Mouse (Mus musculus): Measurements from ENCODE around the gene Rab30. TPM values are rescaled to one million over a fixed set of nuclear protein-coding genes. Genes with fewer than 3 reads are reported as not detected.

Gene Rab30
- polyA plus RNA-seq, 1 experiment from 2014 or later: 5.0 TPM

- no peak overlapping the region for H3K27ac ChIP-seq (replicated peaks)
- 73% methylated on average over 8 of the region's 8 CpGs for WGBS (ENCODE audit: insufficient replicate concordance)
- no peak overlapping the region for H3K9ac ChIP-seq
- no peaks in the 10 kb centered on the region for H3K36me3 ChIP-seq (replicated peaks)
- no peaks in the 10 kb centered on the region for H3K27me3 ChIP-seq
- no peak overlapping the region for H3K4me2 ChIP-seq
- H3K4me1 ChIP-seq (replicated peaks): no peaks in the 10 kb centered on the region
- no peak for ATAC-seq (ENCODE audit: insufficient read depth)
- H3K9me3 ChIP-seq (replicated peaks): no peaks in the 10 kb centered on the region
- H3K4me3 ChIP-seq (replicated peaks): no peak overlapping the region
Observed at GRCm38 (mm10) chr7:92796813-92797212, 55.4 kb downstream of the Rab30 start.

- Histone ChIP-seq H3K4me1 (replicated peaks) (no peaks in the 10 kb centered on the region), H3K4me2 (no peak overlapping the region), H3K9ac (no peak overlapping the region), H3K36me3 (replicated peaks) (no peaks in the 10 kb centered on the region), H3K27me3 (no peaks in the 10 kb centered on the region), H3K9me3 (replicated peaks) (no peaks in the 10 kb centered on the region), H3K4me3 (replicated peaks) (no peak overlapping the region), H3K27ac (replicated peaks) (no peak overlapping the region)
- 59% methylated on average over 10 of the region's 10 CpGs for WGBS (ENCODE audit: insufficient replicate concordance)
- ATAC-seq (ENCODE audit: insufficient read depth): no peak
Observed at GRCm38 (mm10) chr7:92799665-92800595, 58.5 kb downstream of the Rab30 start.

GRCm38 (mm10) chr7:92802158-92802557 is 60.8 kb downstream of the Rab30 start:
- Histone ChIP-seq H3K9me3 (replicated peaks) (no peaks in the 10 kb centered on the region), H3K4me1 (replicated peaks) (no peaks in the 10 kb centered on the region), H3K27me3 (no peaks in the 10 kb centered on the region), H3K9ac (no peak overlapping the region), H3K36me3 (replicated peaks) (no peaks in the 10 kb centered on the region), H3K27ac (replicated peaks) (no peak overlapping the region), H3K4me2 (no peak overlapping the region), H3K4me3 (replicated peaks) (no peak overlapping the region)
- ATAC-seq (ENCODE audit: insufficient read depth): no peak
- WGBS (ENCODE audit: insufficient replicate concordance): 70% methylated on average over 4 of the region's 4 CpGs

GRCm38 (mm10) chr7:92803191-92803590 is 61.8 kb downstream of the Rab30 start:
- Histone ChIP-seq H3K9me3 (replicated peaks) (no peaks in the 10 kb centered on the region), H3K27ac (replicated peaks) (no peak overlapping the region), H3K4me2 (no peak overlapping the region), H3K9ac (no peak overlapping the region), H3K4me1 (replicated peaks) (no peaks in the 10 kb centered on the region), H3K4me3 (replicated peaks) (no peak overlapping the region), H3K36me3 (replicated peaks) (no peaks in the 10 kb centered on the region), H3K27me3 (no peaks in the 10 kb centered on the region)
- no peak for ATAC-seq (ENCODE audit: insufficient read depth)
- WGBS (ENCODE audit: insufficient replicate concordance): 59% methylated on average over 1 of the region's 1 CpGs

- H3K27me3 ChIP-seq: no peaks in the 10 kb centered on the region
- no peak overlapping the region for H3K9ac ChIP-seq
- H3K4me1 ChIP-seq (replicated peaks): no peaks in the 10 kb centered on the region
- no peak overlapping the region for H3K4me2 ChIP-seq
- H3K4me3 ChIP-seq (replicated peaks): no peak overlapping the region
- 72% methylated on average over 9 of the region's 9 CpGs for WGBS (ENCODE audit: insufficient replicate concordance)
- ATAC-seq (ENCODE audit: insufficient read depth): no peak
- H3K27ac ChIP-seq (replicated peaks): no peak overlapping the region
- H3K9me3 ChIP-seq (replicated peaks): no peaks in the 10 kb centered on the region
- H3K36me3 ChIP-seq (replicated peaks): no peaks in the 10 kb centered on the region
Observed at GRCm38 (mm10) chr7:92804919-92805668, 63.7 kb downstream of the Rab30 start.

- H3K27ac ChIP-seq (replicated peaks): no peak overlapping the region
- H3K9ac ChIP-seq: no peak overlapping the region
- no peaks in the 10 kb centered on the region for H3K4me1 ChIP-seq (replicated peaks)
- H3K4me2 ChIP-seq: no peak overlapping the region
- no peaks in the 10 kb centered on the region for H3K27me3 ChIP-seq
- no peaks in the 10 kb centered on the region for H3K36me3 ChIP-seq (replicated peaks)
- H3K4me3 ChIP-seq (replicated peaks): no peak overlapping the region
- no peak for ATAC-seq (ENCODE audit: insufficient read depth)
- WGBS (ENCODE audit: insufficient replicate concordance): 38% methylated on average over 15 of the region's 15 CpGs
- H3K9me3 ChIP-seq (replicated peaks): no peaks in the 10 kb centered on the region
Observed at GRCm38 (mm10) chr7:92806512-92807188, 65.2 kb downstream of the Rab30 start.

- Histone ChIP-seq H3K9ac (no peak overlapping the region), H3K9me3 (replicated peaks) (no peaks in the 10 kb centered on the region), H3K4me3 (replicated peaks) (no peak overlapping the region), H3K4me1 (replicated peaks) (no peaks in the 10 kb centered on the region), H3K27ac (replicated peaks) (no peak overlapping the region), H3K36me3 (replicated peaks) (no peaks in the 10 kb centered on the region), H3K4me2 (no peak overlapping the region), H3K27me3 (no peaks in the 10 kb centered on the region)
- ATAC-seq (ENCODE audit: insufficient read depth): no peak
- 69% methylated on average over 4 of the region's 4 CpGs for WGBS (ENCODE audit: insufficient replicate concordance)
Observed at GRCm38 (mm10) chr7:92807482-92807881, 66.1 kb downstream of the Rab30 start.

- H3K9me3 ChIP-seq (replicated peaks): no peaks in the 10 kb centered on the region
- no peaks in the 10 kb centered on the region for H3K4me1 ChIP-seq (replicated peaks)
- WGBS (ENCODE audit: insufficient replicate concordance): 64% methylated on average over 7 of the region's 7 CpGs
- ATAC-seq (ENCODE audit: insufficient read depth): no peak
- no peaks in the 10 kb centered on the region for H3K36me3 ChIP-seq (replicated peaks)
- H3K27me3 ChIP-seq: no peaks in the 10 kb centered on the region
- H3K9ac ChIP-seq: no peak overlapping the region
- H3K4me2 ChIP-seq: no peak overlapping the region
- no peak overlapping the region for H3K4me3 ChIP-seq (replicated peaks)
- no peak overlapping the region for H3K27ac ChIP-seq (replicated peaks)
Observed at GRCm38 (mm10) chr7:92811667-92812279, 70.4 kb downstream of the Rab30 start.

- H3K27me3 ChIP-seq: no peaks in the 10 kb centered on the region
Observed at GRCm38 (mm10) chr7:92817242-92817641, 75.8 kb downstream of the Rab30 start.

GRCm38 (mm10) chr7:92817886-92818285 is 76.5 kb downstream of the Rab30 start:
- 70% methylated on average over 9 of the region's 9 CpGs for WGBS (ENCODE audit: insufficient replicate concordance)
- H3K27ac ChIP-seq (replicated peaks): no peak overlapping the region
- H3K9me3 ChIP-seq (replicated peaks): no peaks in the 10 kb centered on the region

More at GRCm38 (mm10) chr7:92817242-92817641, 75.8 kb downstream of the Rab30 start:
- 31% methylated on average over 2 of the region's 2 CpGs for WGBS (ENCODE audit: insufficient replicate concordance)
- no peak for ATAC-seq (ENCODE audit: insufficient read depth)
- H3K4me2 ChIP-seq: no peak overlapping the region
- no peaks in the 10 kb centered on the region for H3K9me3 ChIP-seq (replicated peaks)
- no peak overlapping the region for H3K27ac ChIP-seq (replicated peaks)
- H3K4me3 ChIP-seq (replicated peaks): no peak overlapping the region
- no peak overlapping the region for H3K9ac ChIP-seq
- peaks cover 2% of the 10 kb centered on the region; the same call in 1 of the 2 replicates for H3K4me1 ChIP-seq (replicated peaks)
- no peaks in the 10 kb centered on the region for H3K36me3 ChIP-seq (replicated peaks)

More at GRCm38 (mm10) chr7:92817886-92818285, 76.5 kb downstream of the Rab30 start:
- Histone ChIP-seq H3K4me2 (no peak overlapping the region), H3K27me3 (no peaks in the 10 kb centered on the region), H3K36me3 (replicated peaks) (no peaks in the 10 kb centered on the region), H3K4me3 (replicated peaks) (no peak overlapping the region), H3K9ac (no peak overlapping the region), H3K4me1 (replicated peaks) (peaks cover 2% of the 10 kb centered on the region; the same call in 1 of the 2 replicates)
- ATAC-seq (ENCODE audit: insufficient read depth): no peak
